Comparison of ENCODE assay signal across 19 mouse cellular contexts in the genomic region with DNA sequence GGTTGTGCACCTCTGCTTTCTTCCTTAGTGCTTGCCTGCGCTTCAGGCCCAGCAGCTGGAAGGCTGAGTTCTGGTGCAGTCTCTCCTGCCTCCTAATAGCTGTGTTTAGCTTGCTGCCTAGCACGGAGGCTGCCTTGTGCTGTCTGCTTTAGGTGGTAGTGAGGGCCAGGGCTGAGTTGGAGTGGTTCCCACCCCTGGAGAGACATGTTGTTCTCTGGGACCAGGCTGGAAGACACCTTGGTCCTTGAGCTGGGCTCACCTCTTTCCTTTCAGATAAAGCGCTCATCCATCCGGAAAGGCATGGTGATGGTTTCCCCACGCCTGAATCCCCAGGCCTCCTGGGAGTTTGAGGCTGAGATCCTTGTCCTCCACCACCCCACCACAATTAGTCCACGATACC. TPM values are rescaled to one million over a fixed set of nuclear protein-coding genes. Genes with fewer than 3 reads are reported as not detected.
DNase-seq lines count a peak whose midpoint lies in the region; ATAC-seq lines count a peak whose summit lies in the region.
"Had no signal": no experiment of that assay in that cellular context is flagged by ENCODE, and none has a peak within 500 bp of the region (broad histone marks: within the 10 kb centered on the region; RNA-seq: fewer than 3 reads in every experiment).

No protein-coding gene starts in this region.

- no peak overlapping the region for H3K4me3 ChIP-seq in heart, embryonic 11.5 days (ENCODE audit: low read depth, low read length)
- H3K4me3 ChIP-seq in neural tube, embryonic 15.5 days (replicated peaks): no peak overlapping the region
- H3K4me3 ChIP-seq: embryonic facial prominence, embryonic 10.5 days; erythroblast, embryonic 14.5 days; forebrain, embryonic 10.5 days; gastrocnemius, adult 2 months; heart, embryonic 13.5 days; hindbrain, embryonic 15.5 days had no signal

- 90% methylated on average over 6 of the region's 6 CpGs for WGBS in heart, embryonic 11.5 days (ENCODE audit: insufficient replicate concordance)
- 89% methylated on average over 6 of the region's 6 CpGs for WGBS in neural tube, embryonic 15.5 days

- peaks cover 44% of the 10 kb centered on the region for H3K36me3 ChIP-seq in heart, embryonic 11.5 days (ENCODE audit: control insufficient read depth, insufficient read depth, low read length)
- H3K36me3 ChIP-seq in neural tube, embryonic 15.5 days: peaks cover 92% of the 10 kb centered on the region

- no peaks in the 10 kb centered on the region for H3K9me3 ChIP-seq in heart, embryonic 11.5 days (replicated peaks; ENCODE audit: control insufficient read depth, low read length)
- no peaks in the 10 kb centered on the region for H3K9me3 ChIP-seq in neural tube, embryonic 15.5 days (replicated peaks)
- H3K9me3 ChIP-seq: embryonic facial prominence, embryonic 10.5 days; forebrain, embryonic 10.5 days; heart, embryonic 13.5 days; hindbrain, embryonic 15.5 days had no signal

- H3K4me1 ChIP-seq in heart, embryonic 11.5 days (ENCODE audit: control insufficient read depth, insufficient read depth, low read length): no peaks in the 10 kb centered on the region
- H3K4me1 ChIP-seq in neural tube, embryonic 15.5 days: no peaks in the 10 kb centered on the region
- H3K4me1 ChIP-seq: heart, embryonic 13.5 days; hindbrain, embryonic 15.5 days had no signal

- peak; percentile 77 for DNase-seq in cerebellum, adult 11-12 months
- DNase-seq in cerebellum, adult 8-10 months: peak; percentile 58
- peak; percentile 63 to 71 for DNase-seq in cerebellum, postnatal 14 days
- no peak for DNase-seq in left cerebral cortex, adult 9 months (ENCODE audit: low spot score in 2 of 2)
- DNase-seq: adrenal gland, postnatal 10 days; gastrocnemius, adult 2 months; gastrocnemius, postnatal 25 days; heart, postnatal 36 days had no signal

- no peak overlapping the region for H3K9ac ChIP-seq in heart, embryonic 11.5 days (ENCODE audit: low read depth, low read length)
- H3K9ac ChIP-seq in neural tube, embryonic 15.5 days (replicated peaks): no peak overlapping the region
- H3K9ac ChIP-seq: heart, embryonic 13.5 days; hindbrain, embryonic 15.5 days had no signal

- H3K27me3 ChIP-seq in heart, embryonic 11.5 days (ENCODE audit: control insufficient read depth, insufficient read depth, low read length): no peaks in the 10 kb centered on the region
- H3K27me3 ChIP-seq in neural tube, embryonic 15.5 days (replicated peaks): no peaks in the 10 kb centered on the region
- H3K27me3 ChIP-seq: heart, embryonic 13.5 days; hindbrain, embryonic 15.5 days had no signal

- no peak for ATAC-seq in cerebellum, adult (ENCODE audit: insufficient number of reproducible peaks, low FRiP score, low TSS enrichment)
- ATAC-seq in heart, embryonic 11.5 days (replicated peaks; ENCODE audit: insufficient number of reproducible peaks, low FRiP score, low TSS enrichment): no peak
- no peak for ATAC-seq in neural tube, embryonic 15.5 days (ENCODE audit: low FRiP score)
- ATAC-seq: forebrain, embryonic 14.5 days; inflammation-experienced regulatory T-cells, adult 6 months; intestine, postnatal 0 days had no signal

- no peak overlapping the region for H3K27ac ChIP-seq in heart, embryonic 11.5 days (ENCODE audit: low read depth, low read length)
- no peak overlapping the region for H3K27ac ChIP-seq in neural tube, embryonic 15.5 days (replicated peaks)
- H3K27ac ChIP-seq: embryonic facial prominence, embryonic 10.5 days; forebrain, embryonic 10.5 days; gastrocnemius, adult 2 months; heart, embryonic 13.5 days; hindbrain, embryonic 15.5 days had no signal

- H3K4me2 ChIP-seq in heart, embryonic 11.5 days: no peak overlapping the region
- no peak overlapping the region for H3K4me2 ChIP-seq in neural tube, embryonic 15.5 days
- H3K4me2 ChIP-seq: heart, embryonic 13.5 days; hindbrain, embryonic 15.5 days had no signal

RNA-seq across cellular contexts. Expression of gene Sun2, which starts 25.6 kb away (rescaled TPM):
- 3.7 and 4.9 TPM in 2 replicates for polyA plus RNA-seq in heart, embryonic 11.5 days (2014; fragmentation: Nextera tagmentation; extraction: Ambion mirVana)
- polyA plus RNA-seq in neural tube, embryonic 15.5 days (2015; fragmentation: Nextera tagmentation; extraction: Ambion mirVana): 5.5 and 6.2 TPM in 2 replicates

RNA-seq across cellular contexts. Expression of gene Gtpbp1, which starts 26.1 kb away (rescaled TPM):
- polyA plus RNA-seq in heart, embryonic 11.5 days (2014; fragmentation: Nextera tagmentation; extraction: Ambion mirVana): 22.7 and 26.3 TPM in 2 replicates
- polyA plus RNA-seq in neural tube, embryonic 15.5 days (2015; fragmentation: Nextera tagmentation; extraction: Ambion mirVana): 43.2 and 44.0 TPM in 2 replicates

RNA-seq across cellular contexts. Expression of gene Josd1, which starts 29.0 kb away (rescaled TPM):
- polyA plus RNA-seq in heart, embryonic 11.5 days (2014; fragmentation: Nextera tagmentation; extraction: Ambion mirVana): 10.9 and 15.3 TPM in 2 replicates
- polyA plus RNA-seq in neural tube, embryonic 15.5 days (2015; fragmentation: Nextera tagmentation; extraction: Ambion mirVana): 20.6 and 21.8 TPM in 2 replicates

RNA-seq across cellular contexts. Expression of gene Tomm22, which starts 46.0 kb away (rescaled TPM):
- polyA plus RNA-seq in heart, embryonic 11.5 days (2014; fragmentation: Nextera tagmentation; extraction: Ambion mirVana): 260 and 273 TPM in 2 replicates
- polyA plus RNA-seq in neural tube, embryonic 15.5 days (2015; fragmentation: Nextera tagmentation; extraction: Ambion mirVana): 231 and 246 TPM in 2 replicates

RNA-seq across cellular contexts. Expression of gene Cby1, which starts 57.7 kb away (rescaled TPM):
- 38.2 and 45.4 TPM in 2 replicates for polyA plus RNA-seq in heart, embryonic 11.5 days (2014; fragmentation: Nextera tagmentation; extraction: Ambion mirVana)
- 85.0 and 94.6 TPM in 2 replicates for polyA plus RNA-seq in neural tube, embryonic 15.5 days (2015; fragmentation: Nextera tagmentation; extraction: Ambion mirVana)

Comparison
In these comparisons a context has a peak if more than half of its experiments do, and no peak if none do; other contexts are left out.
1. DNase-seq: peak in cerebellum, adult 11-12 months (single experiment), cerebellum, adult 8-10 months (single experiment) and cerebellum, postnatal 14 days (2 of 2); none in left cerebral cortex, adult 9 months (0 of 2).